Mouse (Mus musculus) bone marrow macrophage, adult 2 months (primary cell): ENCODE data around the gene Uba52.

Experiments
- CTCF ChIP-seq: IDR thresholded peaks from 2 replicates; pipeline ENCODE4 v1.5.1; 2012; ENCODE audit warnings: low read depth, mild to moderate bottlenecking, low read length, moderate library complexity
- POLR2A ChIP-seq: IDR thresholded peaks from 2 replicates; pipeline ENCODE4 v1.6.1; 2012; ENCODE audit warnings: mild to moderate bottlenecking, low read depth, low read length, borderline replicate concordance

DNA sequence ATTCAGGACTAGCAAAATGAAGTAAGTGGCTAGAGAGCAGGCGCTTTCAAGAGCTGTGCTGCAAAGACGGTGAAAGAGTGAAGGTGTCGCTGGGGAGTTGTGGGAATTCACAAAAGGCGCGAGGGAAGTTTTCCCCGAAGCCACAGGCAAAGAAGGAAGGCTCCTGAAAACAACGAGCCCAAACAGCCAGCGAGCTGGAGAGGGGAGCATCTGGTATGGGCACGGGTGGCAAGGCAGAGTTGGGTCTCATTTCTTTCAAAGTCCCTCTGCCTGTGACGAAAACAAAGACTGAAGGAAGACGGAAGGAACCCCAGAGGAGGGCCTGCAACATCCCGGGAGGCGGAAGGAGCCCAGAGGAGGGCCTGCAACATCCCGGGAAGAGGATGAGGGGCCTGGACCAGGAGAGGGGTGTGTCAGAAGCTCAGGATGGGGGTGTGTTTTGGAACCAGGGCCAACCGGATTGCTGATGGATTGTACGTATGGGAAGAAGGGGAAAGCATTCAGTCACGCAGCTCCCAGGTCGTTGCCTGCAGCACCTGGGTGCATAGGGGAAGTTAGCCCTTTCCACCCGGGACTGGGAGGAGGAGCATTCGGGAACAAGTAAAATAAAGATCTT, 19.6 kb downstream of the Uba52 start:
- no peak for TF ChIP-seq CTCF
- no peak for TF ChIP-seq POLR2A
